Mouse (Mus musculus) CH12.LX (cell line): Measurements from ENCODE around the gene Cwc27. TPM values are rescaled to one million over a fixed set of nuclear protein-coding genes. Genes with fewer than 3 reads are reported as not detected.

ENCODE experiments used
- DNase-seq: peaks from one replicate; pipeline ENCODE4 v3.0.0-alpha.2; 2013; ENCODE audit errors: extremely low read depth
- H3K27ac ChIP-seq: 2 replicates; pipeline ENCODE4 v1.5.1; 2012; ENCODE audit warnings: low read depth, mild to moderate bottlenecking, control low read depth, moderate library complexity; ENCODE audit not compliant: insufficient read depth
- H3K27me3 ChIP-seq: replicated peaks from 2 replicates; pipeline ENCODE3; 2012; ENCODE audit warnings: inconsistent platforms
- H3K36me3 ChIP-seq, 2 experiments: replicated peaks in 1 of 2; 2 replicates each; pipeline versions ENCODE3 to v1.6.1; 2012; ENCODE audit warnings: inconsistent platforms in 1 of 2, low read length in 1 of 2, mild to moderate bottlenecking in 1 of 2, mixed read lengths in 1 of 2, moderate library complexity in 1 of 2; ENCODE audit not compliant: control insufficient read depth in 1 of 2, insufficient read depth in 1 of 2
- H3K4me1 ChIP-seq, 2 experiments: 2 replicates each; pipeline ENCODE4 v1.6.1; 2012; ENCODE audit warnings: inconsistent platforms in 1 of 2, moderate library complexity in 1 of 2; ENCODE audit not compliant: insufficient read depth in 2 of 2, control insufficient read depth in 1 of 2
- H3K4me2 ChIP-seq: 2 replicates; pipeline ENCODE4 v1.6.1; 2012; ENCODE audit warnings: low read depth, mild to moderate bottlenecking, control low read depth; ENCODE audit not compliant: poor library complexity, insufficient read depth, severe bottlenecking
- H3K4me3 ChIP-seq, 3 experiments: fragments of 150-350 bp in 1 of 3; sonication (generic) in 1 of 3; replicated peaks in 1 of 3; 2 replicates each; pipeline versions ENCODE3 to v1.5.1; 2011 to 2012; ENCODE audit warnings: low read depth in 2 of 3, low read length in 2 of 3, mild to moderate bottlenecking in 2 of 3, moderate library complexity in 2 of 3, control low read depth in 1 of 3, improper control_type of control experiment in 1 of 3, inconsistent platforms in 1 of 3, mixed read lengths in 1 of 3; ENCODE audit not compliant: poor library complexity in 1 of 3
- H3K79me2 ChIP-seq: replicated peaks from 2 replicates; pipeline ENCODE4 v1.6.1; 2012; ENCODE audit warnings: mild to moderate bottlenecking, moderate library complexity; ENCODE audit not compliant: control insufficient read depth, poor library complexity, insufficient read depth, severe bottlenecking; ENCODE audit errors: extremely low read depth
- H3K9ac ChIP-seq: 2 replicates; pipeline ENCODE4 v1.6.1; 2012; ENCODE audit warnings: low read depth, mild to moderate bottlenecking, control low read depth, moderate library complexity; ENCODE audit not compliant: insufficient read depth
- H3K9me3 ChIP-seq: replicated peaks from 2 replicates; pipeline ENCODE3; 2012; ENCODE audit warnings: low read length, inconsistent platforms, mixed read lengths
- CHD1 ChIP-seq: IDR thresholded peaks from 2 replicates; pipeline ENCODE4 v1.6.1; 2012; ENCODE audit warnings: low read depth, low read length, improper control_type of control experiment, inconsistent platforms
- CHD2 ChIP-seq: IDR thresholded peaks from 2 replicates; pipeline ENCODE4 v1.6.1; 2011; ENCODE audit warnings: low read length, improper control_type of control experiment
- CTCF ChIP-seq, 2 experiments: IDR thresholded peaks in 1 of 2; conservative IDR thresholded peaks in 1 of 2; 2 replicates each; pipeline ENCODE4 v1.5.1; 2011 to 2012; ENCODE audit warnings: low read depth in 2 of 2, low read length in 2 of 2, improper control_type of control experiment in 1 of 2, inconsistent platforms in 1 of 2, mild to moderate bottlenecking in 1 of 2, moderate library complexity in 1 of 2
- IRF4 ChIP-seq: IDR thresholded peaks from 2 replicates; pipeline ENCODE4 v1.6.1; 2014; ENCODE audit warnings: low read depth, mild to moderate bottlenecking, inconsistent platforms, low read length, improper control_type of control experiment
- JUN ChIP-seq: IDR thresholded peaks from 2 replicates; pipeline ENCODE4 v1.6.1; 2011; ENCODE audit warnings: low read depth, mild to moderate bottlenecking, low read length, improper control_type of control experiment, moderate library complexity; ENCODE audit not compliant: insufficient read depth
- MAX ChIP-seq: IDR thresholded peaks from 2 replicates; pipeline ENCODE4 v1.6.1; 2011; ENCODE audit warnings: low read length, improper control_type of control experiment
- MAZ ChIP-seq: IDR thresholded peaks from 2 replicates; pipeline ENCODE4 v1.6.1; 2012; ENCODE audit warnings: low read depth, mild to moderate bottlenecking, inconsistent platforms, low read length, improper control_type of control experiment, moderate library complexity
- MEF2A ChIP-seq: IDR thresholded peaks from 2 replicates; pipeline ENCODE4 v1.6.1; 2014; ENCODE audit warnings: low read depth, mild to moderate bottlenecking, inconsistent platforms, low read length, improper control_type of control experiment, borderline replicate concordance
- MXI1 ChIP-seq: IDR thresholded peaks from 2 replicates; pipeline ENCODE4 v1.6.1; 2011; ENCODE audit warnings: mild to moderate bottlenecking, low read depth, low read length, improper control_type of control experiment
- NELFE ChIP-seq: IDR thresholded peaks from 2 replicates; pipeline ENCODE4 v1.6.1; 2011; ENCODE audit warnings: low read depth, low read length, improper control_type of control experiment
- NRF1 ChIP-seq: IDR thresholded peaks from 2 replicates; pipeline ENCODE4 v1.6.1; 2014; ENCODE audit warnings: low read depth, mild to moderate bottlenecking, inconsistent platforms, low read length, improper control_type of control experiment, moderate library complexity
- POLR2A ChIP-seq: IDR thresholded peaks from 2 replicates; pipeline ENCODE4 v1.6.1; 2011; ENCODE audit warnings: low read depth, mild to moderate bottlenecking, improper control_type of control experiment, low read length
- POLR2AphosphoS2 ChIP-seq: IDR thresholded peaks from 2 replicates; pipeline ENCODE4 v1.6.1; 2011; ENCODE audit warnings: low read depth, low read length, improper control_type of control experiment
- RAD21 ChIP-seq: IDR thresholded peaks from 2 replicates; pipeline ENCODE4 v1.6.1; 2011; ENCODE audit warnings: low read depth, mild to moderate bottlenecking, low read length, improper control_type of control experiment, moderate library complexity
- TCF12 ChIP-seq: IDR thresholded peaks from 2 replicates; pipeline ENCODE4 v1.6.1; 2014; ENCODE audit warnings: low read depth, mild to moderate bottlenecking, inconsistent platforms, low read length, improper control_type of control experiment
- ZKSCAN1 ChIP-seq: IDR thresholded peaks from 2 replicates; pipeline ENCODE4 v1.6.1; 2012; ENCODE audit warnings: low read depth, inconsistent platforms, low read length, improper control_type of control experiment, borderline replicate concordance
- dilution Hi-C: fragments of 300-500 bp; cut with MboI; formaldehyde crosslinking; loops from 2 replicates; pipeline ENCODE4 v1.14.3; 2020; ENCODE audit warnings: low sequenced_read_pairs; ENCODE audit not compliant: extremely low pct_unique_long_range_greater_than_20kb, extremely low pct_ligation_motif_present
- in situ Hi-C: fragments of 300-500 bp; cut with MboI; formaldehyde crosslinking; loops from 3 replicates; pipeline ENCODE4 v1.14.3; 2019; ENCODE audit warnings: low sequenced_read_pairs, low pct_ligation_motif_present, low pct_unique_long_range_greater_than_20kb, mixed read lengths
- polyA plus RNA-seq: library from polyadenylated mRNA; unstranded; fragments of >175 nt; gene quantifications from 2 replicates; pipeline ENCODE4 v1.2.1, GENCODE M21; 2012; ENCODE audit warnings: low read depth; ENCODE audit not compliant: insufficient read length
- total RNA-seq, 2 experiments: library from RNA; depleted of rRNA; stranded (reverse); fragments of 300-350 nt in 1 of 2; fragments of >200 nt in 1 of 2; gene quantifications; 2 replicates each; pipeline ENCODE4 v1.2.3; 2012 to 2014

Cwc27 gene
- total and polyA plus RNA-seq, 3 experiments = 24.9 to 38.4 (median 26.0) TPM

- Histone ChIP-seq H3K27ac (no peak overlapping the region), H3K9ac (no peak overlapping the region), H3K4me2 (no peak overlapping the region), H3K79me2 (no peaks in the 10 kb centered on the region), H3K4me1 (no peaks in the 10 kb centered on the region), H3K4me3 (no peak overlapping the region), H3K27me3 (no peaks in the 10 kb centered on the region), H3K9me3 (no peaks in the 10 kb centered on the region), H3K36me3 (peaks cover 0 to 10% of the 10 kb centered on the region in 2 experiments)
- no peak for DNase-seq
- dilution Hi-C loops (no loop called here), in situ Hi-C loops (no loop called here)
- TF ChIP-seq ZKSCAN1 (no peak), MEF2A (no peak), MXI1 (no peak), CHD1 (no peak), POLR2A (no peak), RAD21 (no peak), IRF4 (no peak), JUN (no peak), NRF1 (no peak), TCF12 (no peak), MAZ (no peak)
Measured at GRCm38 (mm10) chr13:104729261-104730046, 87.5 kb downstream of the Cwc27 start.

GRCm38 (mm10) chr13:104727681-104728080 is 89.3 kb downstream of the Cwc27 start:
- no peaks in the 10 kb centered on the region for H3K79me2 ChIP-seq

More at GRCm38 (mm10) chr13:104727681-104728080, 89.3 kb downstream of the Cwc27 start:
- Histone ChIP-seq H3K36me3 (peaks cover 0 to 10% of the 10 kb centered on the region in 2 experiments), H3K9ac (no peak overlapping the region), H3K9me3 (no peaks in the 10 kb centered on the region), H3K4me2 (no peak overlapping the region), H3K4me3 (no peak overlapping the region), H3K27ac (no peak overlapping the region), H3K27me3 (no peaks in the 10 kb centered on the region), H3K4me1 (no peaks in the 10 kb centered on the region)
- dilution Hi-C loops (no loop called here), in situ Hi-C loops (no loop called here)
- DNase-seq = no peak
- TF ChIP-seq POLR2A (no peak), CHD2 (no peak), MXI1 (no peak), CTCF (conservative IDR thresholded peaks at IDR 0.05 in 1 of 2, IDR thresholded peaks at IDR 0.05 in 1 of 2; ENCODE audit: low read depth in 2 of 2, low read length in 2 of 2) (no peak), MAX (no peak), POLR2AphosphoS2 (no peak), TCF12 (no peak), NELFE (no peak), MAZ (no peak)
- TF ChIP-seq, all 38 proteins: peak for 0
